Mouse (Mus musculus) C2C12 (cell line): ENCODE data around the gene Gpm6a. TPM values are rescaled to one million over a fixed set of nuclear protein-coding genes. Genes with fewer than 3 reads are reported as not detected.

Experiments used
- H3K27me3 ChIP-seq: one replicate; pipeline ENCODE4 v1.6.1; 2011; ENCODE audit not compliant: control insufficient read depth, insufficient read depth, insufficient read length
- H3K36me3 ChIP-seq: one replicate; pipeline ENCODE4 v1.6.1; 2011; ENCODE audit not compliant: control insufficient read depth, insufficient read depth
- H3K4me3 ChIP-seq: one replicate; pipeline ENCODE4 v1.5.1; 2011; ENCODE audit warnings: mild to moderate bottlenecking, control low read depth; ENCODE audit not compliant: poor library complexity, insufficient read depth, severe bottlenecking
- H3K79me2 ChIP-seq: one replicate; pipeline ENCODE4 v1.6.1; 2011; ENCODE audit not compliant: control insufficient read depth, insufficient read depth
- H3K79me3 ChIP-seq: one replicate; pipeline ENCODE4 v1.6.1; 2011; ENCODE audit warnings: low read depth, control low read depth
- H3ac ChIP-seq: one replicate; pipeline ENCODE3; 2011; ENCODE audit warnings: low read depth; ENCODE audit not compliant: control insufficient read depth, insufficient read length
- CEBPB ChIP-seq: IDR thresholded peaks from one replicate; pipeline ENCODE4 v1.6.1; 2011; ENCODE audit warnings: low read depth, mild to moderate bottlenecking, control low read depth, moderate library complexity
- CTCF ChIP-seq: IDR thresholded peaks from one replicate; pipeline ENCODE4 v1.5.1; 2011; ENCODE audit not compliant: control insufficient read depth, insufficient read depth, insufficient read length
- FOSL1 ChIP-seq: IDR thresholded peaks from one replicate; pipeline ENCODE4 v1.8.0; 2011; ENCODE audit warnings: mild to moderate bottlenecking, low read length; ENCODE audit not compliant: poor library complexity, insufficient read depth, severe bottlenecking
- MAX ChIP-seq: IDR thresholded peaks from one replicate; pipeline ENCODE4 v1.6.1; 2011; ENCODE audit warnings: mild to moderate bottlenecking, control low read depth
- MYOD1 ChIP-seq: IDR thresholded peaks from one replicate; pipeline ENCODE4 v1.6.1; 2011; ENCODE audit warnings: low read depth; ENCODE audit not compliant: control insufficient read depth, insufficient read length
- MYOG ChIP-seq: IDR thresholded peaks from one replicate; pipeline ENCODE4 v1.6.1; 2011; ENCODE audit not compliant: control insufficient read depth, insufficient read length; ENCODE audit errors: extremely low read depth
- USF1 ChIP-seq: IDR thresholded peaks from one replicate; pipeline ENCODE4 v1.6.1; 2011; ENCODE audit warnings: low read depth, mild to moderate bottlenecking, control low read depth, moderate library complexity
- polyA plus RNA-seq: library from polyadenylated mRNA; unstranded; fragments of >200 nt; fragmentation: generic; extraction: Trizol; gene quantifications from one replicate; pipeline ENCODE4 v1.2.1, GENCODE M21; 2012; ENCODE audit warnings: missing spikeins

Gpm6a gene
- polyA plus RNA-seq, 1 experiment, result not detected

DNA sequence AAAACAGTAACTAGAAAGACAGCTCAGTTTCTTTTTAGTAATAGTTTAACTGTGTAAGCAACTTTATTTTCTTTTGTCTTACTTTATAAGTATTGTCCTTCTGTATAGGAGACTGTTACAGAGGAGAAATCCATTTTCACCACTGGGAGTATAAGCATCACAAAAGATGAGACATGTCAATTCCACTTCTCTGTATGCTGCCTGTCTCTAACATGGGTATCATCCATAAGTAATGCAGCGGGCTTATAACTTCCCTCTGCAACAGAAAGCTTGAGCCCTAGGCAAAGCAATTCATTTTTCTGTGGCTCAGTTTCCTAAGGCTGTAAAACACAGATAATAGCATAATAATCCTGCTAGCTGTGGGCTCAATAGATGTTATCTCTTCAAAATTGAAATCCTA lies 62.4 kb downstream of the Gpm6a start:
- Histone ChIP-seq H3K79me2 (no peaks in the 10 kb centered on the region), H3K4me3 (no peak overlapping the region), H3K79me3 (no peaks in the 10 kb centered on the region), H3K27me3 (no peaks in the 10 kb centered on the region), H3K36me3 (no peaks in the 10 kb centered on the region), H3ac (no peak overlapping the region)
- TF ChIP-seq USF1 (no peak), CTCF (no peak), FOSL1 (no peak), MYOD1 (no peak)

DNA sequence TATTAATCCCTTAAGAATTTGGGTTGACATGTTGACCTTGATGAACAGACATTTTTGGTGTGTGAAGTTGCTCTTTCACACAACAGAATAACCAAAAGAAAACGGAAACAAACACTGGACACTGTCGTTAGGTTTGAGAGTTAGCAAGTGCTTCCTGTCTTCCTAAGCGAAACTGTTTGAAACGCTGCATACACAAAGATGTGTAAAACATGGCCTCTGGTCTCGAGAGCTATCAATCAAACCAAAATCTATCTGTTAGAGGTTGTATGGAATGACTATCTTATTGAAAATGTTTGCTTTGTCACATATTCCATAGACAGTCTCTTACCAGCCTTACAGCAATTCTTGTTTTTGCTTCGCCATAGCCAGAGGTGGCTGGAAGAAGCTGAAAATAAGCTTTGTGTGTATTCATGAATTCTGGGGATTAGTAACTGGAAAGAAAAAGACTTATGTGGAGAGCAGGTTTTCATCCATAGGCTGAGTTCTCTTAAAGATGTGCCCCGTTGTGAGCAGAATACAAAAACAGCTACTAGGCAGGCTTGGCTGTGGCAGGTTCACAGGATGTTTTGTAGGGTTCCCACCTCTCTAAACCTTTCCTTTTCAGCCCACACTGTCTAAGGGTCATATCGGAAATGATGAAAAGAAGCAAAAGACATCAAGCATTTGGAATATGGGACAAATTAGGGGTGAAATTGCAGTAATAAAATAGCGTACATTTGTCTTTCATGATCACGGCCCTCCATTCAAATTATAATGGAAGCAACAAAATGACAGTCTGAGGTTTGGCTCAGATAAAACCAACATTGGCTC lies 71.4 kb downstream of the Gpm6a start:
- H3ac ChIP-seq, result no peak overlapping the region
- no peaks in the 10 kb centered on the region for H3K79me2 ChIP-seq
- H3K4me3 ChIP-seq, result no peak overlapping the region
- no peaks in the 10 kb centered on the region for H3K79me3 ChIP-seq
- TF ChIP-seq USF1 (no peak), CTCF (no peak), CEBPB (no peak), FOSL1 (no peak), MAX (no peak), MYOD1 (no peak), MYOG (no peak)
- no peaks in the 10 kb centered on the region for H3K27me3 ChIP-seq
- no peaks in the 10 kb centered on the region for H3K36me3 ChIP-seq

DNA sequence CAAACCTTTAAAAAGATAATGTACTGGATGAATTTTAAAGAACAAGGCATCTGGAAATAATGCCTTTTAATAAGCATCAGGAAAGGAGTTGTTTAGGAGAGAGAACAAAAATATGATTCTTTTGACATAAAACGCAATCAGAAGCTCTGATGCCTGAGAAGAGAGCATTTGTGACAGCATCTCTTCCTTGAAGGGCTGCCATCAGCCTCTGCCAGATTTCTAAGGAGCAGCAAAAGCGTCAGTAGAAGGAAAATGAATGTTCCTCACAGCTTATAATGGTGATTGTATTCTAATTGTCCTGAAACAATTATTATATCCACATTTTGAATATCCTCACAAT lies 72.0 kb downstream of the Gpm6a start:
- no peak for TF ChIP-seq CEBPB
- TF ChIP-seq USF1, result no peak
- no peak for TF ChIP-seq FOSL1
- no peak for TF ChIP-seq MAX
- TF ChIP-seq MYOG, result no peak
- no peak for TF ChIP-seq CTCF
- no peak for TF ChIP-seq MYOD1
- Histone ChIP-seq H3K79me3 (no peaks in the 10 kb centered on the region), H3K27me3 (no peaks in the 10 kb centered on the region), H3K79me2 (no peaks in the 10 kb centered on the region), H3K4me3 (no peak overlapping the region), H3K36me3 (no peaks in the 10 kb centered on the region), H3ac (no peak overlapping the region)

DNA sequence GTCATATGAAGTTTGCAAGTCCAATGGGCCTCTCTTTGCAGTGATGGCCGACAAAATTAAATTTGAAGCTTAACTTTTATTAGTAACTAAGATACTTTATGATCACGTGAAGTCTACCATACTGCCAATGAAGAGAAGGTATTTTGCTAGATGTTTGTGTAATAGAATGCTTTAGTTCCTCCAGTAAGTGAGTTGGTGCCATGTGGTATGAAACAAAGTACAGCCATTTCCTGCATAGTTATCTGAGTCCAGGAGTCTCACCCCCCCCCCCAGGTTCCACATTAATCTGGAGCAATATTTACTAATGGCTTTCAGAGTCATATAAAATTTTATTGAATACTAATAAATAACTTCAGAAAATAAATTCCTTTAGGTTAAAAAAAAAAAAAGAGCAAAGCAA lies 73.7 kb downstream of the Gpm6a start:
- Histone ChIP-seq H3K36me3 (no peaks in the 10 kb centered on the region), H3ac (no peak overlapping the region), H3K79me3 (no peaks in the 10 kb centered on the region), H3K27me3 (no peaks in the 10 kb centered on the region), H3K4me3 (no peak overlapping the region), H3K79me2 (no peaks in the 10 kb centered on the region)
- TF ChIP-seq MAX, result no peak
- TF ChIP-seq FOSL1, result no peak
- no peak for TF ChIP-seq CEBPB
- TF ChIP-seq CTCF, result no peak
- TF ChIP-seq MYOD1, result no peak
- TF ChIP-seq USF1, result no peak
- TF ChIP-seq MYOG, result no peak

DNA sequence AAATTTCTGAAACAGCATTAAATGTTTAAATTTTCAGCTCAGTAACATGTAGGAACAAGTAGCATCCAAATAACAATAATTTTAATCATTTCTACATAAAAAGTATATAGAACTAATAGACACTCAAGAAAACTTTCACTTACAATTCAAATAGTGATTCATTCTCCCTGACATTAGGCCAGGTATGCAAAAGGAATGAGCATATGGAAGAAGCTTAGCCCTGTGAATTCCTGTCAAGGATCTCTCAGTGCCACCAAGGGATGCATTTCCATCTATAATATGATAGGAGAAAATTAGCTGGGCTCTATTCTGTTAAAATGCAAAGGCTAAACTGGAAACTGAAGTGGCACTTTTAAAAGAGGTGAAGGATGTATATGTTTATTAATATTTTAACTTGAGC lies 76.5 kb downstream of the Gpm6a start:
- Histone ChIP-seq H3K79me3 (no peaks in the 10 kb centered on the region), H3ac (no peak overlapping the region), H3K27me3 (no peaks in the 10 kb centered on the region), H3K36me3 (no peaks in the 10 kb centered on the region), H3K4me3 (no peak overlapping the region), H3K79me2 (no peaks in the 10 kb centered on the region)
- TF ChIP-seq USF1, result no peak
- no peak for TF ChIP-seq CEBPB
- TF ChIP-seq MYOG, result no peak
- TF ChIP-seq MAX, result no peak

DNA sequence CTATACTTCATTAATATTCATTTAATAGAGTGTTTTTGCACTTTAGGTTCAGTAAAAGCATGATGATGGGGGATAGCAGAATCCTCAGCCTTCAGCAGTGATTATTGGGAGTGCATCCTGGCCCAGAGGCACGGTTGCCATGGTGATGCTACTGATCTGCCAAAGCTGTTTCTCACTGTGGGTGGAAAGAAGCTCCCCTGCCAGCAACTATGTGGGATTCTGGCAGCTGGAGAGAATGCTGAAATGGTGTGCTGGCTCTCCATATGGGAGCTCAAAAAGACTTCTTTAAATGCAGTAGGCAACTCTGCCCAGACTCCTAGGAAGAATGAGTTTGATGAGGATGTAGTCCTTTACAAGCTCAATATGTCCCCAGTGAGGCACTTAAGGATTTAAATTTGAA lies 79.7 kb downstream of the Gpm6a start:
- Histone ChIP-seq H3K4me3 (no peak overlapping the region), H3K79me2 (no peaks in the 10 kb centered on the region), H3ac (no peak overlapping the region), H3K36me3 (no peaks in the 10 kb centered on the region), H3K79me3 (no peaks in the 10 kb centered on the region), H3K27me3 (no peaks in the 10 kb centered on the region)
- TF ChIP-seq MAX (no peak), CTCF (no peak), MYOD1 (no peak), USF1 (no peak), MYOG (no peak), CEBPB (no peak), FOSL1 (no peak)
